Mouse (Mus musculus) testis, postnatal 10 days (tissue): ENCODE data around the gene Fbxo3.
"Not testable (repeated sequence)": the region's sequence is repeated elsewhere in the genome, so short reads cannot be mapped to it uniquely, and the experiment has no call there.

Experiments used
- DNase-seq: peaks from one replicate; pipeline ENCODE4 v3.0.0; 2021; ENCODE audit warnings: low spot score

Gene Fbxo3

GRCm38 (mm10) chr2:104038236-104038635 is 10.7 kb downstream of the Fbxo3 start:
- no peak for DNase-seq

- no peak for DNase-seq
Observed at GRCm38 (mm10) chr2:104041632-104042031, 14.1 kb downstream of the Fbxo3 start.

GRCm38 (mm10) chr2:104042766-104043165 is 15.2 kb downstream of the Fbxo3 start:
- no peak for DNase-seq

GRCm38 (mm10) chr2:104043624-104044478 is 16.3 kb downstream of the Fbxo3 start:
- no peak for DNase-seq

- DNase-seq, result no peak
Observed at GRCm38 (mm10) chr2:104044479-104045080, 17.1 kb downstream of the Fbxo3 start.

GRCm38 (mm10) chr2:104058381-104058780 is 30.9 kb downstream of the Fbxo3 start:
- no peak for DNase-seq

- DNase-seq, result no peak
Observed at GRCm38 (mm10) chr2:104058954-104059353, 31.4 kb downstream of the Fbxo3 start.

- DNase-seq, result no peak
Observed at GRCm38 (mm10) chr2:104059786-104060185, 32.3 kb downstream of the Fbxo3 start.

GRCm38 (mm10) chr2:104060996-104061395 is 33.5 kb downstream of the Fbxo3 start:
- no peak for DNase-seq

- DNase-seq, result no peak
Observed at GRCm38 (mm10) chr2:104062665-104063064, 35.1 kb downstream of the Fbxo3 start.

- no peak for DNase-seq
Observed at GRCm38 (mm10) chr2:104064152-104064551, 36.6 kb downstream of the Fbxo3 start.

GRCm38 (mm10) chr2:104065526-104065925 is 38.0 kb downstream of the Fbxo3 start, which contains the start of gene Gm10912:
Gene Gm10912 (plus strand): TSS chr2:104065826.
- DNase-seq, result not testable (repeated sequence)

GRCm38 (mm10) chr2:104068450-104068849 is 40.9 kb downstream of the Fbxo3 start, which contains the start of gene Gm10799:
Gene Gm10799 (minus strand): TSS chr2:104068550.
- DNase-seq, result not testable (repeated sequence)

- DNase-seq, result peak; percentile 78
Observed at GRCm38 (mm10) chr2:104069704-104070185, 42.2 kb downstream of the Fbxo3 start, which contains the start of gene Cd59b. Gene Cd59b (plus strand): TSS chr2:104069849.

GRCm38 (mm10) chr2:104078285-104078684 is 50.8 kb downstream of the Fbxo3 start:
- DNase-seq, result not testable (repeated sequence)

GRCm38 (mm10) chr2:104081436-104082050 is 54.0 kb downstream of the Fbxo3 start:
- DNase-seq, result not testable (repeated sequence)

- DNase-seq, result no peak
Observed at GRCm38 (mm10) chr2:104082474-104082873, 55.0 kb downstream of the Fbxo3 start.

- DNase-seq, result not testable (repeated sequence)
Observed at GRCm38 (mm10) chr2:104084027-104084426, 56.5 kb downstream of the Fbxo3 start.

GRCm38 (mm10) chr2:104087562-104087961 is 60.0 kb downstream of the Fbxo3 start:
- not testable (repeated sequence) for DNase-seq

GRCm38 (mm10) chr2:104093305-104093704 is 65.8 kb downstream of the Fbxo3 start:
- DNase-seq, result no peak

GRCm38 (mm10) chr2:104095741-104096213 is 68.3 kb downstream of the Fbxo3 start, which contains the start of gene Cd59a:
Gene Cd59a (plus strand): TSS chr2:104095801.
- peak; percentile 90 for DNase-seq

GRCm38 (mm10) chr2:104096256-104096655 is 68.7 kb downstream of the Fbxo3 start:
- no peak for DNase-seq
